Mouse (Mus musculus) heart, embryonic 14.5 days (tissue): ENCODE results near the gene Ttll3. TPM values are rescaled to one million over a fixed set of nuclear protein-coding genes. Genes with fewer than 3 reads are reported as not detected.

Experiments used
- ATAC-seq: fragments of 200-750 bp; cut with Nextera tagmentation; 2 replicates; pipeline ENCODE4 v1.8.0; 2017; ENCODE audit warnings: low read depth, moderate TSS enrichment; ENCODE audit not compliant: insufficient number of reproducible peaks, insufficient read depth, low FRiP score
- H3K27ac ChIP-seq, 2 experiments: fragments of 200-500 bp in 1 of 2; fragments of 300-500 bp in 1 of 2; sonication (generic) in 1 of 2; replicated peaks in 1 of 2; 2 replicates each; pipeline ENCODE4 v1.5.1; 2012 to 2014; ENCODE audit warnings: low read depth in 2 of 2, low read length in 2 of 2, control low read depth in 1 of 2, mild to moderate bottlenecking in 1 of 2, mixed read lengths in 1 of 2; ENCODE audit not compliant: control insufficient read depth in 1 of 2, insufficient read depth in 1 of 2
- H3K27me3 ChIP-seq: fragments of 300-500 bp; sonication (generic); 2 replicates; pipeline ENCODE4 v1.6.1; 2014; ENCODE audit warnings: mild to moderate bottlenecking, low read length, control low read depth; ENCODE audit not compliant: control insufficient read depth, insufficient read depth
- H3K36me3 ChIP-seq: fragments of 300-500 bp; sonication (generic); 2 replicates; pipeline ENCODE4 v1.6.1; 2014; ENCODE audit warnings: mild to moderate bottlenecking, control low read depth, low read length, mixed read lengths; ENCODE audit not compliant: control insufficient read depth, insufficient read depth
- H3K4me1 ChIP-seq, 2 experiments: fragments of 200-500 bp in 1 of 2; fragments of 300-500 bp in 1 of 2; sonication (generic) in 1 of 2; 2 replicates each; pipeline ENCODE4 v1.6.1; 2012 to 2014; ENCODE audit warnings: low read length in 2 of 2, control low read depth in 1 of 2, mixed read lengths in 1 of 2; ENCODE audit not compliant: control insufficient read depth in 2 of 2, insufficient read depth in 2 of 2
- H3K4me2 ChIP-seq: fragments of 300-500 bp; sonication (generic); 2 replicates; pipeline ENCODE4 v1.6.1; 2014; ENCODE audit warnings: mild to moderate bottlenecking, low read length
- H3K4me3 ChIP-seq, 2 experiments: fragments of 200-500 bp in 1 of 2; fragments of 300-500 bp in 1 of 2; sonication (generic) in 1 of 2; 2 replicates each; pipeline ENCODE4 v1.5.1; 2012 to 2014; ENCODE audit warnings: low read length in 2 of 2, mild to moderate bottlenecking in 2 of 2, control low read depth in 1 of 2, low read depth in 1 of 2, moderate library complexity in 1 of 2; ENCODE audit not compliant: control insufficient read depth in 1 of 2, insufficient read depth in 1 of 2
- H3K9ac ChIP-seq: fragments of 300-500 bp; sonication (generic); 2 replicates; pipeline ENCODE4 v1.6.1; 2014; ENCODE audit warnings: mild to moderate bottlenecking, low read length
- H3K9me3 ChIP-seq: fragments of 300-500 bp; sonication (generic); 2 replicates; pipeline ENCODE4 v1.6.1; 2016; ENCODE audit warnings: low read length, control low read depth; ENCODE audit not compliant: control insufficient read depth
- whole genome bisulfite sequencing: fragments of 180-500 bp; shearing (Covaris S2); extraction: QIAGEN DNeasy Blood & Tissue Kit; methylation state at CpG from one replicate; pipeline ENCODE4 v1.1.7; 2014; 5-methylcytosine and 5-hydroxymethylcytosine counted together
- polyA plus RNA-seq: library from polyadenylated mRNA; unstranded; fragments of >200 nt; fragmentation: Nextera tagmentation; extraction: Ambion mirVana; gene quantifications from 2 replicates; pipeline ENCODE4 v1.2.1, GENCODE M21; 2014

Ttll3 gene
- polyA plus RNA-seq, 1 experiment from 2014 or later, result 1.4 TPM

GRCm38 (mm10) chr6:113351161-113351560, 37.9 kb upstream of the Ttll3 start:
- Histone ChIP-seq H3K9ac (no peak overlapping the region), H3K27ac (no peak overlapping the region), H3K27me3 (no peaks in the 10 kb centered on the region), H3K36me3 (no peaks in the 10 kb centered on the region), H3K4me1 (no peaks in the 10 kb centered on the region; a peak in 1 of 4 replicates), H3K9me3 (no peaks in the 10 kb centered on the region), H3K4me3 (no peak overlapping the region), H3K4me2 (no peak overlapping the region)
- no peak for ATAC-seq
- WGBS, result 47% methylated on average over 1 of the region's 1 CpGs

- Histone ChIP-seq H3K27me3 (no peaks in the 10 kb centered on the region), H3K4me3 (no peak overlapping the region), H3K36me3 (no peaks in the 10 kb centered on the region), H3K4me2 (no peak overlapping the region), H3K9ac (no peak overlapping the region), H3K9me3 (no peaks in the 10 kb centered on the region), H3K27ac (no peak overlapping the region), H3K4me1 (no peaks in the 10 kb centered on the region; a peak in 1 of 4 replicates)
- 67% methylated on average over 10 of the region's 10 CpGs for WGBS
- no peak for ATAC-seq
Measured at GRCm38 (mm10) chr6:113351653-113352052, 37.4 kb upstream of the Ttll3 start.

GRCm38 (mm10) chr6:113352820-113353219, 36.2 kb upstream of the Ttll3 start:
- ATAC-seq, result no peak
- WGBS, result 72% methylated on average over 3 of the region's 3 CpGs
- H3K27ac ChIP-seq, result no peak overlapping the region
- H3K4me1 ChIP-seq, result no peaks in the 10 kb centered on the region; a peak in 1 of 4 replicates
- H3K9ac ChIP-seq, result no peak overlapping the region
- H3K27me3 ChIP-seq, result no peaks in the 10 kb centered on the region
- H3K36me3 ChIP-seq, result no peaks in the 10 kb centered on the region
- H3K4me3 ChIP-seq, result no peak overlapping the region
- H3K4me2 ChIP-seq, result no peak overlapping the region
- H3K9me3 ChIP-seq, result no peaks in the 10 kb centered on the region

- Histone ChIP-seq H3K9me3 (no peaks in the 10 kb centered on the region), H3K4me1 (no peaks in the 10 kb centered on the region; a peak in 1 of 4 replicates), H3K4me2 (no peak overlapping the region), H3K4me3 (no peak overlapping the region), H3K9ac (no peak overlapping the region), H3K27ac (no peak overlapping the region), H3K36me3 (no peaks in the 10 kb centered on the region), H3K27me3 (no peaks in the 10 kb centered on the region)
- ATAC-seq, result no peak
- WGBS, result 61% methylated on average over 3 of the region's 3 CpGs
Measured at GRCm38 (mm10) chr6:113353696-113354095, 35.4 kb upstream of the Ttll3 start.

- H3K9me3 ChIP-seq, result no peaks in the 10 kb centered on the region
- H3K27ac ChIP-seq, result no peak overlapping the region
- no peaks in the 10 kb centered on the region for H3K27me3 ChIP-seq
- no peaks in the 10 kb centered on the region for H3K4me1 ChIP-seq
- H3K4me2 ChIP-seq, result no peak overlapping the region
- no peak overlapping the region for H3K4me3 ChIP-seq
- peaks cover 5% of the 10 kb centered on the region for H3K36me3 ChIP-seq
- ATAC-seq, result no peak
- no peak overlapping the region for H3K9ac ChIP-seq
- WGBS, result 73% methylated on average over 4 of the region's 4 CpGs
Measured at GRCm38 (mm10) chr6:113361476-113361875, 27.6 kb upstream of the Ttll3 start.

GRCm38 (mm10) chr6:113362241-113362640, 26.8 kb upstream of the Ttll3 start:
- no peak overlapping the region for H3K4me3 ChIP-seq
- H3K36me3 ChIP-seq, result peaks cover 13% of the 10 kb centered on the region
- no peak for ATAC-seq
- H3K4me2 ChIP-seq, result no peak overlapping the region
- H3K9me3 ChIP-seq, result no peaks in the 10 kb centered on the region
- 95% methylated on average over 1 of the region's 1 CpGs for WGBS
- H3K27me3 ChIP-seq, result no peaks in the 10 kb centered on the region
- H3K9ac ChIP-seq, result no peak overlapping the region
- H3K4me1 ChIP-seq, result no peaks in the 10 kb centered on the region
- no peak overlapping the region for H3K27ac ChIP-seq

GRCm38 (mm10) chr6:113364518-113365135, 24.4 kb upstream of the Ttll3 start:
- Histone ChIP-seq H3K9me3 (no peaks in the 10 kb centered on the region), H3K27me3 (no peaks in the 10 kb centered on the region), H3K27ac (no peak overlapping the region), H3K4me3 (no peak overlapping the region), H3K4me1 (no peaks in the 10 kb centered on the region), H3K4me2 (no peak overlapping the region), H3K9ac (no peak overlapping the region), H3K36me3 (peaks cover 35% of the 10 kb centered on the region)
- ATAC-seq, result no peak
- WGBS, result 65% methylated on average over 8 of the region's 8 CpGs

GRCm38 (mm10) chr6:113366639-113367038, 22.4 kb upstream of the Ttll3 start:
- H3K4me3 ChIP-seq, result no peak overlapping the region
- WGBS, result 92% methylated on average over 6 of the region's 6 CpGs

More at GRCm38 (mm10) chr6:113366639-113367038, 22.4 kb upstream of the Ttll3 start:
- H3K4me2 ChIP-seq, result no peak overlapping the region
- no peak for ATAC-seq
- H3K27me3 ChIP-seq, result no peaks in the 10 kb centered on the region
- H3K9me3 ChIP-seq, result no peaks in the 10 kb centered on the region
- no peaks in the 10 kb centered on the region for H3K4me1 ChIP-seq
- H3K36me3 ChIP-seq, result peaks cover 55% of the 10 kb centered on the region
- no peak overlapping the region for H3K27ac ChIP-seq
- no peak overlapping the region for H3K9ac ChIP-seq
